Mouse (Mus musculus) embryonic facial prominence, embryonic 11.5 days (tissue): Measurements from ENCODE around the gene Pygl. TPM values are rescaled to one million over a fixed set of nuclear protein-coding genes. Genes with fewer than 3 reads are reported as not detected.
"Not testable (repeated sequence)": the region's sequence is repeated elsewhere in the genome, so short reads cannot be mapped to it uniquely, and the experiment has no call there.

Experiments
- ATAC-seq: fragments of 200-750 bp; cut with Nextera tagmentation; replicated peaks from 2 replicates; pipeline ENCODE4 v1.8.0; 2017; ENCODE audit warnings: low read depth; ENCODE audit not compliant: insufficient number of reproducible peaks, low FRiP score, low TSS enrichment
- DNase-seq: peaks from one replicate; pipeline ENCODE4 v3.0.0-alpha.2; 2015; ENCODE audit warnings: low spot score
- H3K27ac ChIP-seq: fragments of 300-500 bp; sonication (generic); replicated peaks from 2 replicates; pipeline ENCODE4 v1.5.1; 2014; ENCODE audit warnings: mild to moderate bottlenecking, low read depth, low read length, control low read depth
- H3K27me3 ChIP-seq: fragments of 300-500 bp; sonication (generic); 2 replicates; pipeline ENCODE4 v1.6.1; 2014; ENCODE audit warnings: mild to moderate bottlenecking, low read length, moderate library complexity, mixed read lengths; ENCODE audit not compliant: control insufficient read depth, insufficient read depth
- H3K36me3 ChIP-seq: fragments of 300-500 bp; sonication (generic); replicated peaks from 2 replicates; pipeline ENCODE4 v1.6.1; 2014; ENCODE audit warnings: low read depth, mild to moderate bottlenecking, low read length, moderate library complexity, mixed read lengths; ENCODE audit not compliant: control insufficient read depth, insufficient read depth
- H3K4me1 ChIP-seq: fragments of 300-500 bp; sonication (generic); 2 replicates; pipeline ENCODE4 v1.6.1; 2014; ENCODE audit warnings: low read length, mixed read lengths; ENCODE audit not compliant: control insufficient read depth, insufficient read depth
- H3K4me2 ChIP-seq: fragments of 300-500 bp; sonication (generic); 2 replicates; pipeline ENCODE4 v1.6.1; 2014; ENCODE audit warnings: low read depth, mild to moderate bottlenecking, control low read depth, low read length, moderate library complexity
- H3K4me3 ChIP-seq: fragments of 300-500 bp; sonication (generic); 2 replicates; pipeline ENCODE4 v1.5.1; 2014; ENCODE audit warnings: low read depth, low read length, control low read depth
- H3K9ac ChIP-seq: fragments of 300-500 bp; sonication (generic); replicated peaks from 2 replicates; pipeline ENCODE4 v1.6.1; 2014; ENCODE audit warnings: mild to moderate bottlenecking, control low read depth, low read length
- H3K9me3 ChIP-seq: fragments of 300-500 bp; sonication (generic); replicated peaks from 2 replicates; pipeline ENCODE4 v1.6.1; 2016; ENCODE audit warnings: mild to moderate bottlenecking, low read length, inconsistent platforms, mixed read lengths; ENCODE audit not compliant: control insufficient read depth
- WGBS: fragments of 180-500 bp; shearing (Covaris S2); extraction: QIAGEN DNeasy Blood & Tissue Kit; methylation state at CpG from one replicate; pipeline ENCODE4 v1.1.7; 2014; 5-methylcytosine and 5-hydroxymethylcytosine counted together
- polyA plus RNA-seq: library from polyadenylated mRNA; unstranded; fragments of >200 nt; fragmentation: Nextera tagmentation; extraction: Ambion mirVana; gene quantifications from 2 replicates; pipeline ENCODE4 v1.2.1, GENCODE M21; 2014

The Pygl gene
- polyA plus RNA-seq, 1 experiment from 2014 or later: 11.2 TPM

GRCm38 (mm10) chr12:70204433-70204832, 26.9 kb downstream of the Pygl start:
- 78% methylated on average over 8 of the region's 8 CpGs for WGBS

GRCm38 (mm10) chr12:70201926-70202529, 29.3 kb downstream of the Pygl start:
- no peaks in the 10 kb centered on the region for H3K27me3 ChIP-seq
- 77% methylated on average over 5 of the region's 5 CpGs for WGBS
- no peaks in the 10 kb centered on the region for H3K9me3 ChIP-seq
- H3K4me3 ChIP-seq: no peak overlapping the region
- no peak for DNase-seq
- ATAC-seq: no peak
- H3K9ac ChIP-seq: no peak overlapping the region
- no peaks in the 10 kb centered on the region for H3K4me1 ChIP-seq
- H3K36me3 ChIP-seq: no peaks in the 10 kb centered on the region
- no peak overlapping the region for H3K27ac ChIP-seq
- no peak overlapping the region for H3K4me2 ChIP-seq

More at GRCm38 (mm10) chr12:70204433-70204832, 26.9 kb downstream of the Pygl start:
- Histone ChIP-seq H3K27me3 (no peaks in the 10 kb centered on the region), H3K4me3 (no peak overlapping the region), H3K4me1 (no peaks in the 10 kb centered on the region), H3K9me3 (no peaks in the 10 kb centered on the region), H3K27ac (no peak overlapping the region), H3K36me3 (no peaks in the 10 kb centered on the region), H3K4me2 (no peak overlapping the region), H3K9ac (no peak overlapping the region)
- DNase-seq: no peak
- no peak for ATAC-seq

- Histone ChIP-seq H3K27me3 (no peaks in the 10 kb centered on the region), H3K36me3 (no peaks in the 10 kb centered on the region), H3K9ac (no peak overlapping the region), H3K4me3 (no peak overlapping the region), H3K4me2 (no peak overlapping the region), H3K9me3 (no peaks in the 10 kb centered on the region), H3K4me1 (no peaks in the 10 kb centered on the region), H3K27ac (no peak overlapping the region)
- 83% methylated on average over 5 of the region's 5 CpGs for WGBS
- DNase-seq: no peak
- no peak for ATAC-seq
Observed at GRCm38 (mm10) chr12:70196341-70196740, 34.9 kb downstream of the Pygl start.

GRCm38 (mm10) chr12:70195426-70195825, 35.9 kb downstream of the Pygl start:
- no peak for DNase-seq
- Histone ChIP-seq H3K9me3 (no peaks in the 10 kb centered on the region), H3K36me3 (no peaks in the 10 kb centered on the region), H3K4me2 (no peak overlapping the region), H3K27ac (no peak overlapping the region), H3K4me1 (no peaks in the 10 kb centered on the region), H3K4me3 (no peak overlapping the region), H3K27me3 (no peaks in the 10 kb centered on the region), H3K9ac (no peak overlapping the region)
- no peak for ATAC-seq
- WGBS: 94% methylated on average over 6 of the region's 6 CpGs

- H3K27ac ChIP-seq: no peak overlapping the region
- DNase-seq: peak; percentile 29
Observed at GRCm38 (mm10) chr12:70192267-70192727, 39.0 kb downstream of the Pygl start.

DNA sequence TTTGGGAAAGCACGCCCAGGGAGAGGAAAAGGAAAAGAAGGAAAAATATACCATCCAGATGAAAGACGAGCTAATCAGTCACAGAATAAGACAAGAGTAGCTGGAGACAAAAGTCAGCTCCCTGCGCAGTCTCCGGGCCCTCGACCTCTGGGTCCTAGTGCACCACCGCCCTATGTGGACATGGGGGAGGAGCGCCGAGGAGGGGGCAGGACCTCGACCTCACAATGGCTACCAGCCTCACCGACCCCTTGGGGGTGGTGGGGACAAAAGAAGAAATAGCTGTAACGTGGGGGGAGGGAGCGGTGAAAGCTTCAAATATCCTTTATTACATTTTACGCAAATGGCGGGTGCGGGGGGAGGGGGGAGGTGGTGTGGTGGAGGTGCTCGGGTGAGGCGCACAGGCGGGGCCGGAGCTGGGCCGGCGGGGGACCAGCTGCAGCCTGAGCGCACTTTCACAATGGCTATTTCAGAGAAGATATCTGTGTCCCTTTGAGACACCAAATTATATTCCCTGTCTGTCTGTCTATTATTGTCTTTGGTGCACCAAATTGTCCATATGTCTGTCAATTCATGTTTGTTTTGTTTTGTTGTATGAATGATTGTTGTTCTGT, 47.0 kb downstream of the Pygl start:
- H3K27ac ChIP-seq: no peak overlapping the region
- no peaks in the 10 kb centered on the region for H3K36me3 ChIP-seq
- WGBS: 76% methylated on average over 22 of the region's 22 CpGs
- no peaks in the 10 kb centered on the region for H3K9me3 ChIP-seq
- H3K4me3 ChIP-seq: no peak overlapping the region
- no peak for DNase-seq
- H3K4me2 ChIP-seq: no peak overlapping the region
- H3K9ac ChIP-seq: no peak overlapping the region
- no peak for ATAC-seq
- H3K4me1 ChIP-seq: no peaks in the 10 kb centered on the region
- H3K27me3 ChIP-seq: no peaks in the 10 kb centered on the region

More at GRCm38 (mm10) chr12:70192267-70192727, 39.0 kb downstream of the Pygl start:
- Histone ChIP-seq H3K4me2 (peak overlapping the region; percentile 27), H3K9ac (0 out of 2 replicates have a peak overlapping the region, but pooled peaks have one; percentile 4), H3K27me3 (no peaks in the 10 kb centered on the region), H3K4me1 (no peaks in the 10 kb centered on the region), H3K9me3 (no peaks in the 10 kb centered on the region), H3K4me3 (no peak overlapping the region; the same call in 1 of the 2 replicates), H3K36me3 (no peaks in the 10 kb centered on the region)
- 31% methylated on average over 19 of the region's 19 CpGs for WGBS
- ATAC-seq: no peak

DNA sequence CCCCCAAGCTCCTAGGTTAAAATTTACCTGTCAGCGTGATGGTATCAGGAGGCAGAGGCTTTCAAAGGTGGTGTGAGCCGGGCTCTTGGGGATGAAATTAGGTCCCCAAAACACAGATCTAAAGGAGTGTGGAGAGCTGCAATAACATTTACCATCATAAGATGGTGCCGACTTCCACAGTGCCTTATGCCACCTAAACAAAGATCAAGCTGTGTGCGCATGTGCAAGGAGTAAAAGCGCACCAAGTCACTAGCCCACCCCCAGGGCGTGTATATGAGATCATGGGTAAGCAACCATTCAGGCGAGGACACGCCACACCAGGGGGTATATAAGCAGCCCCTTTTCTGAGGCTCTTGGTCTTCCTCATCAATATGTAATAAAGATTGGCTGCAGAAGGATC, 47.8 kb downstream of the Pygl start:
- not testable (repeated sequence) for H3K9ac ChIP-seq, ATAC-seq, H3K4me2 ChIP-seq, DNase-seq, H3K36me3 ChIP-seq, H3K4me1 ChIP-seq, H3K4me3 ChIP-seq, H3K27me3 ChIP-seq, H3K9me3 ChIP-seq, H3K27ac ChIP-seq
- 90% methylated on average over 8 of the region's 8 CpGs for WGBS

DNA sequence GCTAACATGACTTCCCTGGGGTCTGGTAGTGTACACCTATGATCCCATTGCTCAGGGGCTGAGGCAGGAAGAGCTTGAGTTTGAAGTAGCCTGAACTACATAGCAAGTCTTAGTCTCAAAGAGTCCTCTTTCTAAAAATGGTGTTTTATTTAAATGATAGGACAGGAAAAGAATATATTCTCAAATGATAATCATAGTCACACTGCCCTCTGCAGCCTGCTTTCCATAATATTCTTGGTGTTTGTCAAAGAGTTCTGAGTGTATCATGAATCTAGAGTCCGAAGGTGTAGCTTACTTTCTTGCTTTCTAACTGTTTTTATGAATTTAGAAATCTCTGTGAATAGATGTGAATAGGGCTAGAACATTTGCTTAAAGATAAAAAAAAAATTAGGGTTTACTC, 61.3 kb downstream of the Pygl start:
- 85% methylated on average over 1 of the region's 1 CpGs for WGBS
- no peak for DNase-seq
- H3K4me2 ChIP-seq: no peak overlapping the region
- no peak overlapping the region for H3K27ac ChIP-seq
- H3K4me3 ChIP-seq: no peak overlapping the region
- H3K9me3 ChIP-seq: no peaks in the 10 kb centered on the region
- H3K36me3 ChIP-seq: no peaks in the 10 kb centered on the region
- no peaks in the 10 kb centered on the region for H3K27me3 ChIP-seq
- no peaks in the 10 kb centered on the region for H3K4me1 ChIP-seq
- H3K9ac ChIP-seq: no peak overlapping the region
- ATAC-seq: no peak
